Mouse (Mus musculus) bone marrow macrophage, adult 2 months (primary cell): ENCODE results near the gene Prpf40b.
A peak's percentile ranks its signal among the peaks of the same experiment; 100 is the strongest.

ENCODE experiments used
- CTCF ChIP-seq: IDR thresholded peaks from 2 replicates; pipeline ENCODE4 v1.5.1; 2012; ENCODE audit warnings: low read depth, mild to moderate bottlenecking, low read length, moderate library complexity
- POLR2A ChIP-seq: IDR thresholded peaks from 2 replicates; pipeline ENCODE4 v1.6.1; 2012; ENCODE audit warnings: mild to moderate bottlenecking, low read depth, low read length, borderline replicate concordance

- peak; percentile 79 for TF ChIP-seq CTCF
- TF ChIP-seq POLR2A, result no peak
These were observed 21.7 kb downstream of the Prpf40b start for GRCm38 (mm10) chr15:99316314-99317266.
